Mouse (Mus musculus) layer of hippocampus, adult 18-20 months (tissue): Measurements from ENCODE around the gene Ces1e. TPM values are rescaled to one million over a fixed set of nuclear protein-coding genes. Genes with fewer than 3 reads are reported as not detected.
"Not testable (repeated sequence)": the region's sequence is repeated elsewhere in the genome, so short reads cannot be mapped to it uniquely, and the experiment has no call there.

Source experiments
- DNase-seq, 2 experiments: peaks; one replicate each; pipeline ENCODE4 v3.0.0; 2022; ENCODE audit warnings: low spot score in 2 of 2
- long read RNA-seq: library from polyadenylated mRNA; stranded (forward); transcript quantifications from one replicate; pipeline ENCODE4 v2.0.0, GENCODE M21; 2021
- total RNA-seq, 2 experiments: library from RNA; stranded (reverse); gene quantifications; 2 replicates each; pipeline ENCODE4 v1.2.3; 2021

The Ces1e gene
- not detected for total RNA-seq
- long read RNA-seq, result 0 reads

DNA sequence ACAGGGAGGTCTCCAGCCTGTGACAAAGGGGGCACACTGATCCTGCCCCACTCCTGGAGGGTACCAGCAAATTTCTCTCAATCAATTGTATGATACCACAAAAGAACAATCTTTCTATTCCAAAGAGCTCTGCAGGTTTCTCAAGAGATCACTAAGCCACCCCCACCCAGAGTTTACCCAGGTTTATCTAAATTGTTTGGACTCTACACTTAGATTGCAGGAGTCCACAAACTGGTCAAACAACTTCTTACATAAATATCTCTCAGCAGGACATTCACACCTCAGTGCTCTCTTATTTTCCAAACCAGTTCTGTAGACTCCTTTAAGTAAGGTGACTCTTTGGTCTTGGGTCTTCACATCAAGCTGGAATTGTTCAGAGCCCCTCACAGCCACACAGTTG is at the start of gene Ces1e:
Ces1e (minus strand) TSS at position 174 of the 400 bp plus-strand sequence.
- no peak for DNase-seq

DNA sequence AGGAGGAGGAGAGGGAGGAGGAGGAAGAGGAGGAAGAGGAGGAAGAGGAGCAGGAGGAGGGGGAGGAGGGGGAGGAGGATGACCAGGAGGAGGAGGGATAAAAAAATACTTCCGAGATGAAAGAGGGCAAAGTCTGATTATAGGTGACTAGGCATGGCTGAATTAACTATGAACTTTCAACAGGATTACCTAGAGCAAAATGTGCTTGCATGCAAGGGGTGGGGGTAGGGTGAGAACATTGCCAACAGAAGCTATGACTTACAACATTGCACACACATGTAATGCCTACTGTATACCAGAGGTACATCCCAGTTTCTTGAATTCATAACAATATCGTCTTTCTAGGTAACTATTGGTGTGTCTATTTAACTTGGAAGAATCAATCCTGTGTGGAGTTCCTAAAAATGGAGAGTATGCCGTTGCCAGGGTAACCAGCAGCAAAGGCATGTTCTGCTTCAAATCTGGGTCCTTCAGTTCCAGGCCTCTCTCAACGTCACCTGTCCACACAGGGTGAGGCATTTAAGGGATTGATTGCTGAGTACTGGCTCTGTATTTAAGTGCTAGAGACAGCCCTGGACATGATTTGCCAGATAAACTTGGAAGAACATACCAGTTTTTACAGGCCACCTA is 48.9 kb upstream of the Ces1e start:
- peak in 1 of 2 experiments; percentile 15 for DNase-seq

DNA sequence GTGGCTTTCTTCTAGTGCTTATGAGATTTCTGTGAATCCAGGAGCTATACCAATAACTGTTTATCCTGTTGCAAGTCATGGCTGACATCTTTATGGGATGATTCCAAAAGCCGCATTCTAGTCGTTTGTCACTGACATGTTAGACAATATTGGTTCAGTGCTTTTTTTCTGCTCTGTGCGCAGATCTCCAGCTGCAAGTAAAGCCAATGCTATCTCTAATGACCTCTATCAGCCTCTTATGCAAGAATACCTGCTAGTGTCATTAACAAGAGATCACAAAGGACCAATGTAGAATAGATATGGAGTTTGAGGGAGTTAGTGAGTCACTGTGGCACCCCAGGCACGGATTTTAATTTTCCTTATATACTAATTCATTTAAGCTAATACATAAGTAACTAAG is 45.2 kb upstream of the Ces1e start:
- DNase-seq, result no peak

DNA sequence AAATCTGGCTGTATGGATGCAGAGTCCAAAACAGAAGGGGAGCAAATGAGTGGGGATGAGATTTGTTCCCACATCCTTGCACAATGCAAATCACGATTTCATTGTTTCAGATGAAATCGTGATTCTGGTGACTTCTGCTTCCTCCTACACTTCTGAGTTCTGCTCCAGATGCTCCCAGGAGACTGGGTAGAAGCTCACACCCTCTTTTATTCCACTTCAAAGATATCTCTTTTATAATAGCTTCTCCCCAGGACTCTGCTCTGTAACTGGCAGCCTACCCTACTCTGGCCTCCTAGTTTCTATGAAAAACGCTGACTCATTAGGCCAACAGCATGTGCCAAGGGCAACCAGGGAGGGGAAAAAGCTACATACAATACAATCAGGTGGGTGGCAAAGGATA is 43.9 kb upstream of the Ces1e start:
- DNase-seq, result peak; percentile 5 to 50

DNA sequence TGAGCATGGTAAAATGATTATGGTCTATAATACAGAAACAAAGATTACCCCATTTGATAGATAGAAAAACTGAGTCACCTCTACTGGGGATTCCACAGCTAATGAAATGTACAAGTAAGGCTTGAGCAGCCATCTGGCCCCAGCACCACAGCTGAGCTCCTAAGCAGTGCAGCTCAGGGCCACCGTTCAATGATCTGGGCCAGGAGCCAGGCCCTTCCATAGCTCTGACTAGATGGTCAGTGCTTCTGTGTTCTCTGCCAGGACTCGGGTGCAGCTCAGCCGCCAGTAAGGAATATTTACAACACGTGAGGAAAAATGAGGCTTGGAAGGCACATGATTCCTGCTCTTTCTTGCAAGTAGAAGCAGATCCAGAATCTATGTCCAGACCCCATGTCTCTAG is 43.3 kb upstream of the Ces1e start:
- peak in 1 of 2 experiments; percentile 14 for DNase-seq

DNA sequence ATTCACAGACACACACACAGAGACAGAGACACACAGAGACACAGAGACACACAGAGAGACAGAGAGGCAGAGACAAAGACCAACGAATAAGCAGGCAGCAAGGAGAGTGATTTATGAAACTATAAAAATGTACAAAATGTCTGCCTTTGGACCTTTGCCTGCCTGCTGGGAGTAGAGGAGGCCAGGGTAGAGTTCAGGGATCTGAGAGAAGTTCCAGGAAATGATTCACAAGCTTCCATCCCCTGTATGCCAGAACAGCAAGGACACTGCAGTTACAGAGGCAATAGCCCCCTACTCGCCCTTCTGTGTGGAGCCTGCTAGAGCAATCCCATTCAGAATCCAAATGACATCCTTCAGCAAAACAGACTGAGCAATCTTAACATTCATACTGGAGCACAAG is 32.0 kb upstream of the Ces1e start:
- DNase-seq, result no peak

DNA sequence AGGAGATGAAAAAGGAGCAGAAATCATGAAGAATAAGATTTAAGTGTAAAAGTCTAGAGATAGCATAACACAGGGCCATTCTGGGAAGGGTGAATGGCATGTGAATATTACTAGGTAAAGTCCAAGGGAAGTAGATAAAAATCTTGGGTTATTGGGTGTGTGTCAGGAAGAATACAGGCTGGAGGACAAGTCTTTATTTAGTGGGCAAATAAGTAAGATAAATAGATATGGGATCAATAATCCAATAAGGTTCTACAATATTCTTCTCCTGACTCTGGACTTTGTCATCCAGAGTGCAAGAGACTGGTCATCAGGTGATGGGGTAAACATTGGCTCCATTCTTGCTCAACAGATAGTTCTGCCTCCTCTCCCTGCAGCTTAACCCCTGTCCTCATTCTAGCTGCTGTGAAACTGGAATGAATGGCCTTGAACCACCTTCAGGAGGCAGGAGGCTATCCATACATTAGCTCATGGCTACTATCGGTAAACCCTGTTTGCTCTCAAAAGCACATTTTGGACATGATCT is 23.0 kb upstream of the Ces1e start:
- DNase-seq, result no peak

DNA sequence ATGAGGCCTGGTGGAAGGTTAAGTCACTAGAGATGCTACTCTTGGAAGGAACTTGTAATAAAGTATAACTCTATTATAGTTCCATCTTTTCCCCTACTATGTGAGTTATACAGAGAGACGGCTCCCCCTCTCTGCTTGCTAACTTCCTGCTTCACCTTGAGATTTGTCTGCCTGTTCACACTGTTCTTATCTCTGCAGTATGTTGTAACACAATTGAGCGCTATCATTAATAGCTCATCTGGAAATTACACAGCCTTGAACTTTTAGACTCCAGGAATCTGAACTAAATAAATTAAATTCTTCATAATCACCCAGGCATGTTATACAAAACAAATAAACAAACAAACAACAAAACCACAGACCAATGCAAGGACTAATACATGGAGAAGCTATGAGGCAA is 16.6 kb upstream of the Ces1e start:
- DNase-seq, result no peak

DNA sequence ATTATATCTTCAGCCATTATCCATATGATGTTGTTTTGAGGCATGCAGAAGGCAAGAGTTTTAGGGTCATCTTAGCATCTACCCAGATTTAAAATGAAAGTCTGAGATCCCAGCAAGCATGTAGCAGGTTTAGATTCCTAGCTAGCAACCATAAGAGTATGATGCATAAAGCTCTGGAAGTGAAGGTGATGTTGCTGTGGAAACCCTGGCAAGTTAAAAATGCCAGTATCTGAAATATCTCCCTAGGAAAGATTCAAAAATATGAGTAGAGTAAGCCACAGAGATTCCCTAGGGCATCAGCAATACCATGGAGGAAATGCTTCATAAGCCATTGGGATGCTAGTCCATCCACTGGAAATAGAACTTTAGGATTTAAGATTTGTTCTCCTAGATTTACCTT is 10.5 kb upstream of the Ces1e start:
- DNase-seq, result no peak

DNA sequence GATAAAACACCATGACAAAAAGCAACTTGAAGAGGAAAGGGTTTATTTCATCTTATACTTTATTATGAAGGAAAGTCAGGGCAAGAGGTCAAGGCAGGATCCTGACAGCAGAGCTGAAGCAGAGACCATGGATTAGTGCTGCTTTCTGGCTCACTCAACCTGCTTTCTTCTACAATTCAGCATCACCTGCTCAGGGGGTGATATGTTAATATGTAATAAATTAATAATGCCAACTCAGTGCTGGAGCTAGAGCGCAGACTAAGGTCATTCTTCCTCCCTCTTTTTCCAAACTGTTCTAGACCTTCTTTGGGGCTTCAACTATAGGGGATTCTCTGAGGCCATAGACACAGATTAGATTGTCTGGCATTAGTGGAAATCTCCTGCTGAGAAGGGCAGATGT is 6.3 kb upstream of the Ces1e start:
- no peak for DNase-seq

DNA sequence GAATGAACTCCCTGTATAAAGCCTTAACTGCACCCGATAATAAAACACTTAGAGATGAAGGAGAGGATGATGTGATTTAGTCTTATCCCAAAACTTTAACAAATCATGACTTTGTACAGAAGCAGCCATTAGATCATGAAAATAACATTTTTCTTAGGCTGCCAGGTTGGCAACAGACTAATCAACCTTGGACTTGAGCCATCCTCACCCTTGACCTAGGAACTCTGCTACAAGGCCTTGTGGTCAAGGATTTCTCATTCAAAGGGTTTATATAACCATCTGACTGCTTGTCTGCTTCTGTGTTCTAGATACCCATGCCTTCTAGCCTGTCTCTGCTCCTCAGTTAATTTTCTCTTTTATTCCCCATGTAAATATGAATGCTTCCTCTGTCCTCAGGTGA is 5.3 kb upstream of the Ces1e start:
- no peak for DNase-seq

DNA sequence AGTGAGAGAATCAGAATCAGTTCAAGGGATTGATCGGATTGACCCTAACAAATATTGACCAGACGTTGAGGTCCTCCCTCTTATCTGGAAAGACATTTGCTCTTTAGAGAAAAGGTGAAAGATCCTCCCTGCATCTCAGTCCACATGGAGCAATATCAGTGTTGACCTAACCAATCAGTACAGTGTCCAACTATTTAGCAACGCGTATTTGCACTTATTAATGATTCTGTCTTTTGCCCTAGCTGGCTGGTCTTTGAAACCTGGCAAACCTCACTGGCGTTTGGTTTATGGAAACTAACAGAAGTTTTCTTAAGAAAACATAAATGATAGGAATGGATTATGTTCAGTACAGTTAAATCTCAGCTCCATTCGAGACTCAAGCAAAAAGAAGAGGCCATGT is 4.6 kb upstream of the Ces1e start:
- no peak for DNase-seq

DNA sequence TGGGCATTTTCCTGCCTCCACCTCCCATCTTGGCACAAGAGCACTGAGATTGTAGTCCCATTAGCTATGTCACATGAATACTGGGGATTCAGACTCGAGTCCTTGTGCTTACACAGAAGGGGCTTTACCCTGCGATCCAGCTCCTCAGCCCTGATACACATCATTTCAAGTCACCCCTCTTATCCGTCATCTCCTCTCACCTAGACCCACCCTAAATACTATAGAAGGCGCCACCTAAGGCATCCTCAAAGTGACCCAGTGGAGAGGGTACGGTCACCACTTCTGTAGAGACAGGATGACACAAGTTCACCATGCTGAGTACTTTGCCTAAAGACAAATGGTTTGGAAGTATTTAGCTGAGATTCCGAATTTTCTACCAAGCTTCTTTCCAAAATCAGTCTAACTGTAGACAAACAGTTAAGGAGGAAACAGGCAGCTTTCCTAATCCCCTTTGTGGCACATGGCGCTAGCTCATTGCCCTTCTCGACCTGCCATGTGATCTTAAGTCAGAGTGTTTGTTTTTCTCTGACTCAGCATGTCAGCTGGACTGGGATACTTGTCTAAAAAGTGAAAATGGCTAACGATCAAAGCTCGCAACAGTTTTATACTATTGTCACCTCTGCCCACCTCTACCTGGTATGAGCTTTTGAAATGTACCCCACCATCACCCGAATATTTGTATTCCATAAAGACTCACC is 597 bp downstream of the Ces1e start:
- no peak for DNase-seq

DNA sequence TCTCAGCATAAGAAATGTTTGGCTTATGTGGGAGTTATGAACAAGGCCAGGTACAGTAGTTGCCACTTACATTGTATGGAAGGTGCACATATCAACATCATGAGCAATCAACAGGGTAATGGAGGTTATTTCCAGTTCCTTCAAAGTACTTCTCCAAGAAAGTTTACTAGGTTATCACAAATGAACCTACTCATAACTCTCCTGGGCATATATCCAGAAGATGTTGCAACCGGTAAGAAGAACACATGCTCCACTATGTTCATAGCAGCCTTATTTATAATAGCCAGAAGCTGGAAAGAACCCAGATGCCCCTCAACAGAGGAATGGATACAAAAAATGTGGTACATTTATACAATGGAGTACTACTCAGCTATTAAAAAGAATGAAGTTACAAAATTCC is 2.9 kb downstream of the Ces1e start:
- DNase-seq, result not testable (repeated sequence)

DNA sequence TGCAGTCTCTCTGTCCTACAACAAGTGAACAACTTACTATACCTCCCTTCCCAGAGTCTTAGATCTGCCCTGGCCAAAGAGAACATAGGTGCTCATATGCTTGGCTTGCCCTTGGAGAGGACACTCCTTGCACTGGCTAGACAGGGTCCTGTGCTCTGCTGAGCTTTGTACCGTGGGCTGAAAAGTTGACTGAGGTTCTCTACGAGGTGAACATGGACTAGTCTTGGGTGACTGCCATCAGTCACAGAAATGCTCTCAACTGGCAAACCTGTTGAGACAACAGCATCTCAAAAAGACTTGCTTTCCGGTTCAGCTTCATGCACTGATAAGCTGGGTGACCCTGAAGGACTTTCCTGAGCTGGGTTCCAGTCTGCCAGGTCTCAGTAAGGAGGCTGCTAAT is 7.5 kb downstream of the Ces1e start:
- DNase-seq, result no peak

DNA sequence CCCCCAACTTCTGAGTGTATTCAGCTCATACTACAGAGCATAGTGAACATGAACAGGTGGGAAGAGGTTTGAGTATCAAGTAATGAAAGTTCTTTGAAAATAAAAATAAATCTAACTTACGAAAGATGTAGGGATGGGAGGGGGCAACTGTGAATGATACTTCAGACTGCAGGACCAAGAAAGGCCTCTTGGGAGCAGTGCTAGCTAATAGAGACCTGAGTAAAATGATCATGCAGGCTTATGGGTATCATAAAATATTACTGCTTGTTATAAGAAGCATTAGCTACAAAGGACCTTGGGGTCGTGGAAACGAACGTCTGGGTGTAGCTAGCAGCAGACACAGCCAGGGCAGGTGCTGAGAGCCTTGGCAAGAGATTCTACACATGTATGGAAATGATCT is 11.6 kb downstream of the Ces1e start:
- DNase-seq, result peak in 1 of 2 experiments; percentile 5

DNA sequence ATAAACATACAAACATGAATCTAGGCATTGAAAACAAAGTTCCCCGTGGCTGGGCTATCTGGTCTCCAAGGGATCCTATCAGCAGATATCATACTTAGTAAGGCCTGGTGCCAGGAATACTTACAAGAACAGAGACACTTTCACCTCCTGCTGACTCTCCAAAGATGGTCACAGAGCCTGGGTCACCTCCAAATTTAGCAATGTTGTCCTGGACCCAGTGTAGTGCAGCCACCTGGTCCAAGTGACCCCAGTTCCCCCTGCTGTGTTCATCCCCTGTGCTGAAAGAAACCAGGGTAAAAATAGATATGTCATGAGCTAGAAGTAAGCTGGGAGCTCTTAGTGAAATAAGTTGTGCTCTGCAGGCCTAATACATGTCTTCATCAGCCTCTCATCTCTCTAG is 12.0 kb downstream of the Ces1e start:
- DNase-seq, result no peak

DNA sequence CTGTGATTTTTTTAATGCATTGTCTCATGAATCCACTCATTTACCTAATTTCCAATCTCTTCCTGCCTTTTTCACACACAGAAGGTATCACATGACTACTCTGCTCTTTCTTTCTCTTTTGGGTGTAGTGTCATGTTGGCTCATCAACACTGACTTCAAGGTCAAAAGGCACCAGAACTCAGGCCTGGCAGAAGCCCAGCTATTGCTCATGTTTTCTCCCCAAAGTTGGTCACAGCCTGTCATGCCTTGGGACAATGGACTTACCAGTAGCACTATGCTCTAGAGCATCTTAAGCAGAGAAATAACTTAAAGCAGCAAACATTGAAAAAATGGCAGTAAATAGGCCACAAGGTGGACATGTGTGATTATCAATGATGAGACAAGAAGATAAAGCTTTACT is 18.3 kb downstream of the Ces1e start:
- no peak for DNase-seq

DNA sequence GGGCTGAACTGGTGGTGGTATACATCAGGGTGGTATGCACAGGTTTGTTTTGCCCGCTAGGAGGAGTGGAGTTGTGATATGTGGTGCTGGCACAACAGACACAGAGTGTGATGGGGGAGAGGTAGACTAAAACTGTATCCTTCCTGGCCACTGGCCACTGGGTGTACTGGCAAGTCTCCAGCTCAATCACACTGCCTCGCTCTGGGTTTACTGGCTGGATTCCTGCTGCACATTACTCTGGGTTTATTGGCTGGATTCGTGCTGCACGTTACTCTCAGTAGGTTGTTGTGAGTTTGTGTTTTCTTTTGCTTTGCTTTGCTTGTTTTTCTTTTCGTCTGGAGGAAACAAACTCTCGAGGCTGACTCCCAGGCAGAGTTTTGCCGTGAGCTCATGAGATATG is 30.3 kb downstream of the Ces1e start:
- not testable (repeated sequence) for DNase-seq

DNA sequence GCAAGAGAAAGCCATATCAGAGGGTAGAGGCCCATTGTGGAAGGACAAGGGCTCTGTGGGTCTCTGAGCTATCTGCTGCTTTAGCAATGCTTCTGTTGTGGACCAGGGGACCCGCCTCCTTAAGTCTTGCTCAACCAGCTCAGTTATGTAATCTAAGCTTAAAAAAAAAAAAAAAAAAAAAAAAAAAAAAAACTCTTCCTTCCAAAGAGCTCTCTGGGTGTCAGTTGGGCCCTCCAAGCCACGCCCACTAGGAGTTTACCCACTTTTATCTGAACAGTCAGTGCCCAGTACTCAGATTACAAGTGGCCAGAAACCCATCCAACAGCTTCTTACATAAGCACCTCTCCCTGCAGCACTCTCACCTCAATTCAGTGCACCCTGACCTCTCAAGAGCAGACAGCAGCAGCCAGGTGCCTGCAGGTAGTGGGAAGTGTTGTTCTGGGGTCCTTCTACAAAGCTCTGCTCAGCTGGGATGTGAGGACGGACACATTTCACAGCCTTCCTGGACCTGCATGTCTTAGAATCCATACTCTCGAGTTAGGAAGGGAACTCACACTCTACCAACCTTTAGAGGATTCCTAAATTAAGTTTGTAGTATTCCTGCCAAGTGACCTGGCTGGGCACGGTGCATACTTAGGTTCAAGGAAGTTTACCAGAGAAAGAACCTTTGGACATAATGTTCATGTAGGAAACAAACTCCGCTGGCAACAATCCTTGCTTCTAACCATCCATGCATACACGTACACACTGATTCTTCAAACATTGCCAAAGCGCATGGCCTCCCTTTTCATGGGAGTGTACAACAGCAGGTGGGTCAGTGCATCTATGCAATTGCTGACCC is 31.5 kb downstream of the Ces1e start, which contains the start of gene Ces1d:
Ces1d (minus strand) TSS at position 154 of the 841 bp plus-strand sequence.
- DNase-seq, result no peak

DNA sequence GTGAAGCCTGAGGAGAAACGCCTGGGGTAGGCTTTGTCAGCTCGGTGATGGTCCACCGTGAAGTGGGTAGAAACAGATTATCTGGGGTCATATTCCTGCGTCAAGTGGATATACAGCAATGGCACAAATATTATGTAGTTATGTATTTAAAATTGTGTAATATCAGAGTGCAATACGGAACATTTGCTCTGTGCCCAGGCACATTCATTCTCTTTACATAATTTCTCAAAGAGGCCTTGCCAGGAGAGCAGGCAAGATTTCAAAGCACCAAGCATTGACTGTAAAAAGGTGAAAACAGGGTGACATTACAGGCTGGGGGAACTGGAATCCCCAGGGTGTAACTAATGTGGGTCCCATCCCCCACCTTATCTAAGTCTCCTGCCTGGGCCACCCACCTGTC is 33.0 kb downstream of the Ces1e start:
- DNase-seq, result no peak

DNA sequence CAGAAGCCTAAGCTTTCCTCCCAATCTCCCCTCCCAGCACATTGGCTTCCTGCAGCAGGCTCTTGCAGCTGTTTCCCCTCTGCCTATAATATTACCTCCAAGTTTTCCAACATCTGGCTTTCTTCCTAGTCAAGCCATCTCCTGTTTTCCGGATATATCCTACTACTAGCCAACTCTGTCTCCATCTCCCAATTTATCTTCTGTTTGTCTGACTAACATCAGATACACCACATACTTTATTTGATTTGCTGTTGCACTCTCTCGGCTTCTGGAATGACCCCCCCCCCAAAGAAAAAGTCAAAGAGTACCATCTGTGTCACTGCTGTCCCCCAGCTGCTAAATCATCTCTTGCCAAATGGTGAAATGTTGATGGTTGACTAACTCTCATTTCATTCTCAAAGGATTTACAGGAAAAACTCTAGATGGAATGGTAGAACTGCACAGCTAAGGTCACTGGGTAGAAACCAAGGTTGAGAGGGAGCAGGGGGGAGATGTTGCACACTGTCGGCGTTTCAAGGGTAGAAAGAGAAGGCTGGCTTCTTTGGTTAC is 48.8 kb downstream of the Ces1e start:
- no peak for DNase-seq
